9 mouse cellular contexts compared by ENCODE assay signal in the genomic region with DNA sequence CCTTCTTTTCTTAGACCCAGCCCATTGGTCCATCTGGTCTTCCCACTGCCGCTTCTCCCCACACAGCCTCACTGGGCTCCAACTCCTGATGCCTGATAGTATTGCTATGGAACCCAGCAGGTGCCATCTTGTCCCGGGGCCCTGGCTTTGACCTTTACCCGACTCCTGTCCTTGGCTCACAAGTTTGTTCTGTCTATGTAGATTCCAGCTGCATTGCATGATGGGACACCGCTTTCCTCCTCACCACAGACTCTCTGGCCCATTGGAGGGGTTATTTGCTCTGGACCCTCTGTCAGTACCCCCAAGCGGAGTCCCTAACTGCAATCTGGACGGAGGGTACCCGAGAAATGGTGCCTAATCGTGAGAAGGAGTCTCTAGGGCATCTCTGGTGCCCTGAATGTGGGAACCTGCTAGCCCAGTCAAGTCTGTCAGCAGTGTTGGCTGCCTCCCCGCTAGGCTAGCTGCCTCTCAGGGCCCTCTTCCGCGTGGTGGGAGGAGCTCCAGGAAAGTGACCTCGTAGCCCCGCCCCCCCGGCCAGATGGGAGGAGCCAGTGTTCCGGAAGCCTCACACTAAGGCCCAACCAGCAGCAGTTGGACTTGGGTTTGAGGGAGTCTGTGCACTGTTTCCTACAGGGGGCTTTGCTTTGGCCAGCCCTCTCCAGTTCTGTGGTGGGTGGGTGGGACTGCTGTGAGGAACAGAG. TPM values are rescaled to one million over a fixed set of nuclear protein-coding genes. Genes with fewer than 3 reads are reported as not detected.
DNase-seq lines count a peak whose midpoint lies in the region; ATAC-seq and TF ChIP-seq lines count a peak whose summit lies in the region.
"Had no signal": no experiment of that assay in that cellular context is flagged by ENCODE, and none has a peak within 500 bp of the region (broad histone marks: within the 10 kb centered on the region; RNA-seq: fewer than 3 reads in every experiment).

No protein-coding gene starts in this region.

- 36% methylated on average over 15 of the region's 15 CpGs for whole genome bisulfite sequencing in forebrain, embryonic 11.5 days
- 35% methylated on average over 15 of the region's 15 CpGs for WGBS in forebrain, embryonic 10.5 days
- WGBS in embryonic facial prominence, embryonic 11.5 days: 37% methylated on average over 15 of the region's 15 CpGs
- 35% methylated on average over 15 of the region's 15 CpGs for WGBS in liver, postnatal 0 days (ENCODE audit: insufficient replicate concordance)

- no peak for TF ChIP-seq POLR2A in testis, adult 2 months (IDR thresholded peaks at IDR 0.05; ENCODE audit: control insufficient read depth, low read depth, low read length)

- peaks cover 30% of the 10 kb centered on the region for H3K27me3 ChIP-seq in forebrain, embryonic 11.5 days (ENCODE audit: control insufficient read depth, insufficient read depth, low read length)
- peaks cover 87% of the 10 kb centered on the region for H3K27me3 ChIP-seq in forebrain, embryonic 10.5 days (ENCODE audit: poor library complexity, severe bottlenecking)
- peaks cover 39% of the 10 kb centered on the region for H3K27me3 ChIP-seq in embryonic facial prominence, embryonic 11.5 days (ENCODE audit: control insufficient read depth, insufficient read depth, low read length)
- peaks cover 41% of the 10 kb centered on the region for H3K27me3 ChIP-seq in liver, postnatal 0 days (ENCODE audit: insufficient read depth, low read length)
- H3K27me3 ChIP-seq in testis, adult 2 months (ENCODE audit: control insufficient read depth, insufficient read depth, low read length): no peaks in the 10 kb centered on the region; the same call in 1 of the 2 replicates

- DNase-seq in forebrain, embryonic 11.5 days (ENCODE audit: low spot score): peak; percentile 72
- DNase-seq in forebrain, embryonic 10.5 days (ENCODE audit: extremely low spot score, low spot score): no peak
- DNase-seq in embryonic facial prominence, embryonic 11.5 days (ENCODE audit: low spot score): peak; percentile 24
- DNase-seq in liver, postnatal 0 days: peak; percentile 65
- no peak for DNase-seq in gastrocnemius, adult 18-20 months (ENCODE audit: low spot score)
- DNase-seq in left cerebral cortex, adult 18-20 months (ENCODE audit: low spot score in 2 of 2): no peak

- 0 out of 2 replicates have a peak, but pooled peaks have one; percentile 11 for ATAC-seq in forebrain, embryonic 11.5 days (replicated peaks; ENCODE audit: low FRiP score)
- ATAC-seq in embryonic facial prominence, embryonic 11.5 days (replicated peaks; ENCODE audit: insufficient number of reproducible peaks, low FRiP score, low TSS enrichment, low read depth): no peak
- 0 out of 2 replicates have a peak, but pooled peaks have one; percentile 24 for ATAC-seq in liver, postnatal 0 days
- no peak for ATAC-seq in activated CD4-positive, CD25-positive, alpha-beta regulatory T cell, adult 4 months

- TF ChIP-seq EP300 in liver, postnatal 0 days (IDR thresholded peaks at IDR 0.05; ENCODE audit: low read depth): no peak

- TF ChIP-seq CTCF in liver, postnatal 0 days (IDR thresholded peaks at IDR 0.05; ENCODE audit: low read depth): no peak
- TF ChIP-seq CTCF in testis, adult 2 months (IDR thresholded peaks at IDR 0.05; ENCODE audit: control insufficient read depth, insufficient read depth, insufficient replicate concordance, low read depth, low read length): no peak

- no peak overlapping the region for H3K27ac ChIP-seq in forebrain, embryonic 11.5 days (ENCODE audit: low read depth, low read length)
- no peak overlapping the region for H3K27ac ChIP-seq in forebrain, embryonic 10.5 days
- no peak overlapping the region for H3K27ac ChIP-seq in embryonic facial prominence, embryonic 11.5 days (replicated peaks; ENCODE audit: low read depth, low read length)
- H3K27ac ChIP-seq in liver, postnatal 0 days (ENCODE audit: low read depth): no peak overlapping the region
- H3K27ac ChIP-seq in testis, adult 2 months (ENCODE audit: control insufficient read depth, insufficient read depth, low read depth, low read length): peak overlapping the region; percentile 56

- no peak overlapping the region for H3K4me3 ChIP-seq in forebrain, embryonic 11.5 days (ENCODE audit: low read depth, low read length)
- no peak overlapping the region for H3K4me3 ChIP-seq in forebrain, embryonic 10.5 days
- H3K4me3 ChIP-seq in embryonic facial prominence, embryonic 11.5 days (ENCODE audit: low read depth, low read length): no peak overlapping the region
- no peak overlapping the region for H3K4me3 ChIP-seq in liver, postnatal 0 days (ENCODE audit: low read depth, low read length)
- peak overlapping the region; percentile 73 for H3K4me3 ChIP-seq in testis, adult 2 months (ENCODE audit: control insufficient read depth, low read depth, low read length)

- no peaks in the 10 kb centered on the region; the same call in 1 of the 2 replicates for H3K36me3 ChIP-seq in forebrain, embryonic 11.5 days (ENCODE audit: control insufficient read depth, insufficient read depth, low read length)
- H3K36me3 ChIP-seq in forebrain, embryonic 10.5 days (replicated peaks): peaks cover 5% of the 10 kb centered on the region
- no peaks in the 10 kb centered on the region for H3K36me3 ChIP-seq in embryonic facial prominence, embryonic 11.5 days (replicated peaks; ENCODE audit: control insufficient read depth, insufficient read depth, low read depth, low read length)
- H3K36me3 ChIP-seq in liver, postnatal 0 days (replicated peaks; ENCODE audit: insufficient read depth, low read length): no peaks in the 10 kb centered on the region
- no peaks in the 10 kb centered on the region for H3K36me3 ChIP-seq in testis, adult 2 months (ENCODE audit: control insufficient read depth, insufficient read depth, low read length)

- no peak overlapping the region for H3K9ac ChIP-seq in forebrain, embryonic 11.5 days (ENCODE audit: low read length)
- no peak overlapping the region for H3K9ac ChIP-seq in embryonic facial prominence, embryonic 11.5 days (replicated peaks; ENCODE audit: low read length)
- no peak overlapping the region for H3K9ac ChIP-seq in liver, postnatal 0 days (replicated peaks)

- no peak overlapping the region for H3K4me2 ChIP-seq in forebrain, embryonic 11.5 days (ENCODE audit: low read depth, low read length, severe bottlenecking)
- H3K4me2 ChIP-seq in embryonic facial prominence, embryonic 11.5 days (ENCODE audit: low read depth, low read length): no peak overlapping the region
- no peak overlapping the region for H3K4me2 ChIP-seq in liver, postnatal 0 days (ENCODE audit: low read depth, low read length)

- H3K9me3 ChIP-seq in forebrain, embryonic 11.5 days (ENCODE audit: control insufficient read depth, low read length): no peaks in the 10 kb centered on the region
- no peaks in the 10 kb centered on the region for H3K9me3 ChIP-seq in forebrain, embryonic 10.5 days
- no peaks in the 10 kb centered on the region for H3K9me3 ChIP-seq in embryonic facial prominence, embryonic 11.5 days (replicated peaks; ENCODE audit: control insufficient read depth, low read length)
- no peaks in the 10 kb centered on the region for H3K9me3 ChIP-seq in liver, postnatal 0 days (ENCODE audit: low read length)

- H3K4me1 ChIP-seq in forebrain, embryonic 11.5 days (replicated peaks; ENCODE audit: control insufficient read depth, insufficient read depth, low read length): peaks cover 13% of the 10 kb centered on the region
- H3K4me1 ChIP-seq in forebrain, embryonic 10.5 days: peaks cover 40% of the 10 kb centered on the region
- H3K4me1 ChIP-seq in embryonic facial prominence, embryonic 11.5 days (ENCODE audit: control insufficient read depth, insufficient read depth, low read length): peaks cover 2% of the 10 kb centered on the region; the same call in 1 of the 2 replicates
- peaks cover 16% of the 10 kb centered on the region for H3K4me1 ChIP-seq in liver, postnatal 0 days (ENCODE audit: insufficient read depth)
- peaks cover 25% of the 10 kb centered on the region for H3K4me1 ChIP-seq in testis, adult 2 months (ENCODE audit: control insufficient read depth, insufficient read depth, low read length)

RNA-seq across cellular contexts. Expression of gene Chd5, which starts 2.3 kb away (rescaled TPM):
- polyA plus RNA-seq in forebrain, embryonic 11.5 days (2014; fragmentation: Nextera tagmentation; extraction: Ambion mirVana): 1.3 and 1.5 TPM in 2 replicates
- 0.09 and 0.31 TPM in 2 replicates for polyA plus RNA-seq in forebrain, embryonic 10.5 days (2016; fragmentation: Nextera tagmentation; extraction: Ambion mirVana)
- polyA plus RNA-seq in embryonic facial prominence, embryonic 11.5 days (2014; fragmentation: Nextera tagmentation; extraction: Ambion mirVana): 0.14 TPM in 2 replicates
- 0.38 TPM in 1 of 2 replicates, not detected in the other for polyA plus RNA-seq in liver, postnatal 0 days (2015; fragmentation: Nextera tagmentation; extraction: Ambion mirVana)
- polyA plus RNA-seq in testis, adult 2 months (2012; rRNA removed): 87.3 and 88.7 TPM in 2 replicates
- under 1 TPM in 1 of 2 experiments, not detected in 1; 0.19 TPM for polyA plus RNA-seq in activated CD4-positive, CD25-positive, alpha-beta regulatory T cell, adult 4 months (2017; shearing (Covaris generic))
- total RNA-seq in gastrocnemius, adult 18-20 months (2021): under 1 TPM in 1 of 2 experiments, not detected in 1; 0.12 TPM
- total RNA-seq in left cerebral cortex, adult 18-20 months (2021): 100 to 1,000 TPM; 172 to 179 TPM

RNA-seq across cellular contexts. Expression of gene Rpl22, which starts 15.2 kb away (rescaled TPM):
- 310 and 360 TPM in 2 replicates for polyA plus RNA-seq in forebrain, embryonic 11.5 days (2014; fragmentation: Nextera tagmentation; extraction: Ambion mirVana)
- polyA plus RNA-seq in forebrain, embryonic 10.5 days (2016; fragmentation: Nextera tagmentation; extraction: Ambion mirVana): 363 and 368 TPM in 2 replicates
- polyA plus RNA-seq in embryonic facial prominence, embryonic 11.5 days (2014; fragmentation: Nextera tagmentation; extraction: Ambion mirVana): 404 and 441 TPM in 2 replicates
- polyA plus RNA-seq in liver, postnatal 0 days (2015; fragmentation: Nextera tagmentation; extraction: Ambion mirVana): 207 and 213 TPM in 2 replicates
- 47.5 and 49.7 TPM in 2 replicates for polyA plus RNA-seq in testis, adult 2 months (2012; rRNA removed)
- polyA plus RNA-seq in activated CD4-positive, CD25-positive, alpha-beta regulatory T cell, adult 4 months (2017; shearing (Covaris generic)): 1,000 to 10,000 TPM; 1,059 to 1,071 TPM
- total RNA-seq in gastrocnemius, adult 18-20 months (2021): 100 to 1,000 TPM; 249 to 251 TPM
- 100 to 1,000 TPM; 162 to 191 TPM for total RNA-seq in left cerebral cortex, adult 18-20 months (2021)

RNA-seq across cellular contexts. Expression of gene Rnf207, which starts 21.9 kb away (rescaled TPM):
- 0.60 and 1.2 TPM in 2 replicates for polyA plus RNA-seq in forebrain, embryonic 11.5 days (2014; fragmentation: Nextera tagmentation; extraction: Ambion mirVana)
- polyA plus RNA-seq in forebrain, embryonic 10.5 days (2016; fragmentation: Nextera tagmentation; extraction: Ambion mirVana): 0.92 and 1.3 TPM in 2 replicates
- 0.41 and 1.0 TPM in 2 replicates for polyA plus RNA-seq in embryonic facial prominence, embryonic 11.5 days (2014; fragmentation: Nextera tagmentation; extraction: Ambion mirVana)
- 0.13 TPM in 1 of 2 replicates, not detected in the other for polyA plus RNA-seq in liver, postnatal 0 days (2015; fragmentation: Nextera tagmentation; extraction: Ambion mirVana)
- 0.22 and 0.43 TPM in 2 replicates for polyA plus RNA-seq in testis, adult 2 months (2012; rRNA removed)
- not detected for polyA plus RNA-seq in activated CD4-positive, CD25-positive, alpha-beta regulatory T cell, adult 4 months (2017; shearing (Covaris generic))
- not detected for total RNA-seq in gastrocnemius, adult 18-20 months (2021)
- 10 to 100 TPM; 18.9 to 20.8 TPM for total RNA-seq in left cerebral cortex, adult 18-20 months (2021)

RNA-seq across cellular contexts. Expression of gene Icmt, which starts 43.7 kb away (rescaled TPM):
- 22.1 and 23.6 TPM in 2 replicates for polyA plus RNA-seq in forebrain, embryonic 11.5 days (2014; fragmentation: Nextera tagmentation; extraction: Ambion mirVana)
- 23.3 and 26.1 TPM in 2 replicates for polyA plus RNA-seq in forebrain, embryonic 10.5 days (2016; fragmentation: Nextera tagmentation; extraction: Ambion mirVana)
- polyA plus RNA-seq in embryonic facial prominence, embryonic 11.5 days (2014; fragmentation: Nextera tagmentation; extraction: Ambion mirVana): 23.4 and 24.8 TPM in 2 replicates
- 5.9 and 6.9 TPM in 2 replicates for polyA plus RNA-seq in liver, postnatal 0 days (2015; fragmentation: Nextera tagmentation; extraction: Ambion mirVana)
- polyA plus RNA-seq in testis, adult 2 months (2012; rRNA removed): 50.9 and 51.6 TPM in 2 replicates
- polyA plus RNA-seq in activated CD4-positive, CD25-positive, alpha-beta regulatory T cell, adult 4 months (2017; shearing (Covaris generic)): 1 to 10 TPM; 7.2 to 7.7 TPM
- 10 to 100 TPM; 19.8 to 19.9 TPM for total RNA-seq in gastrocnemius, adult 18-20 months (2021)
- 10 to 100 TPM; 49.8 to 58.4 TPM for total RNA-seq in left cerebral cortex, adult 18-20 months (2021)

RNA-seq across cellular contexts. Expression of gene Hes3, which starts 49.3 kb away (rescaled TPM):
- polyA plus RNA-seq in forebrain, embryonic 11.5 days (2014; fragmentation: Nextera tagmentation; extraction: Ambion mirVana): 0.53 and 1.0 TPM in 2 replicates
- 0.38 and 0.92 TPM in 2 replicates for polyA plus RNA-seq in forebrain, embryonic 10.5 days (2016; fragmentation: Nextera tagmentation; extraction: Ambion mirVana)
- polyA plus RNA-seq in embryonic facial prominence, embryonic 11.5 days (2014; fragmentation: Nextera tagmentation; extraction: Ambion mirVana): 0.32 and 0.65 TPM in 2 replicates
- not detected in 2 replicates for polyA plus RNA-seq in liver, postnatal 0 days (2015; fragmentation: Nextera tagmentation; extraction: Ambion mirVana)
- polyA plus RNA-seq in testis, adult 2 months (2012; rRNA removed): 1.5 and 1.6 TPM in 2 replicates
- not detected for polyA plus RNA-seq in activated CD4-positive, CD25-positive, alpha-beta regulatory T cell, adult 4 months (2017; shearing (Covaris generic))
- not detected for total RNA-seq in gastrocnemius, adult 18-20 months (2021)
- not detected for total RNA-seq in left cerebral cortex, adult 18-20 months (2021)
- total RNA-seq: gastrocnemius, postnatal 4 days had no signal

Comparison
In these comparisons a context has a peak if more than half of its experiments do, and no peak if none do; other contexts are left out.
1. DNase-seq: peak in forebrain, embryonic 11.5 days (single experiment), embryonic facial prominence, embryonic 11.5 days (single experiment) and liver, postnatal 0 days (single experiment); none in forebrain, embryonic 10.5 days (single experiment), gastrocnemius, adult 18-20 months (single experiment) and left cerebral cortex, adult 18-20 months (0 of 2).
2. ATAC-seq: peak in forebrain, embryonic 11.5 days (single experiment) and liver, postnatal 0 days (single experiment); none in embryonic facial prominence, embryonic 11.5 days (single experiment) and activated CD4-positive, CD25-positive, alpha-beta regulatory T cell, adult 4 months (single experiment).
3. RNA of gene Chd5, which starts 2.3 kb away (polyA plus RNA-seq): 87.3 to 88.7 TPM in testis, adult 2 months; 1.3 to 1.5 TPM in forebrain, embryonic 11.5 days, 0.09 to 0.31 TPM in forebrain, embryonic 10.5 days, 0.19 TPM in activated CD4-positive, CD25-positive, alpha-beta regulatory T cell, adult 4 months, 0.14 TPM in embryonic facial prominence, embryonic 11.5 days and 0.38 TPM in liver, postnatal 0 days; every median in the first group is over 10 times any median in the second.